ENCODE assay signal across 10 mouse cellular contexts in the genomic region with DNA sequence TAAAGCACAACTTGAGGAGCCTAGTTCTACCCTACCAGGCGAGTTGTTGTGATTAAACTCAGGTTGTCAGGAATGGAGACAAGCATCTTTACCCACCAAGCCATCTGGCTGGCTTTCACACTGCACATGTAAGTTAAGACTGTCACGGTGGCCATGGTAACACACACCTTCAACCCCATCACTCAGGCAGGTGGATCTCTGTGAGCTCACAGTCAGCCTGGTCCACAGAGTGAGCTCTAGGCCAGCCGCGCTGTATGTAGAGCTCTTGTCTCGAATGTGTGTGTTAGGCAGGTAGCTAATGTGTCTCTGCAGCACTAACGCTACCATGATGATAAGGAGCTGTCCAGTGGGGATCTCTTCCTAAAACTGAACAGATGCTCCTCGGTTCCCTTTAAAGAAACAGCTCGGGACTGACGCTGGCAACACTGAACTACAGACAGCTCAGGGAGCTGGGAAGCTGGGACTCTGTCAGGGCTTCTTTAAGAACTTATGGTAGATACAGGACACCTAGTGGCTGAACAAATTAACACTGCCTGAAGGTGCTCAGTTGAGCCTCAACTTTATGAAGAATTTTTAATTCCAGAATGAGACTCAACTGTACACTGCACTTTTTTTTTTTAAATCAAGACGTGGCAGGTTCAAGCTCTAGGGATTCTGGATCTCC.
DNase-seq lines count a peak whose midpoint lies in the region; ATAC-seq lines count a peak whose summit lies in the region.
"Had no signal": no experiment of that assay in that cellular context is flagged by ENCODE, and none has a peak within 500 bp of the region (broad histone marks: within the 10 kb centered on the region; RNA-seq: fewer than 3 reads in every experiment).

No protein-coding gene starts in this region.

- no peak; the same call in 1 of the 2 replicates for ATAC-seq in neural tube, embryonic 11.5 days (ENCODE audit: insufficient read depth, low FRiP score, low TSS enrichment)
- no peak for ATAC-seq in neural tube, embryonic 15.5 days (ENCODE audit: low FRiP score)
- peak; percentile 75 for ATAC-seq in forebrain, embryonic 14.5 days

- H3K36me3 ChIP-seq in neural tube, embryonic 11.5 days (ENCODE audit: control insufficient read depth, insufficient read depth, low read length): no peaks in the 10 kb centered on the region
- H3K36me3 ChIP-seq in neural tube, embryonic 15.5 days: no peaks in the 10 kb centered on the region
- no peaks in the 10 kb centered on the region for H3K36me3 ChIP-seq in forebrain, embryonic 14.5 days (ENCODE audit: control insufficient read depth, insufficient read depth, low read length)
- H3K36me3 ChIP-seq in midbrain, embryonic 10.5 days: no peaks in the 10 kb centered on the region
- H3K36me3 ChIP-seq: embryonic facial prominence, embryonic 13.5 days; liver, embryonic 13.5 days had no signal

- DNase-seq in neural tube, embryonic 11.5 days (ENCODE audit: low spot score): peak; percentile 22
- peak; percentile 22 for DNase-seq in cerebellum, adult 11-12 months
- DNase-seq in forebrain, embryonic 14.5 days (ENCODE audit: low spot score): peak; percentile 84
- peak; percentile 24 to 47 for DNase-seq in kidney, postnatal 4 days
- DNase-seq in midbrain, embryonic 10.5 days (ENCODE audit: low spot score): peak; percentile 15
- no peak for DNase-seq in thymus, postnatal 4 days
- DNase-seq in urinary bladder, postnatal 36 days (ENCODE audit: low spot score in 2 of 2): no peak
- DNase-seq: liver, embryonic 13.5 days had no signal

- H3K27me3 ChIP-seq in neural tube, embryonic 11.5 days (ENCODE audit: control insufficient read depth, insufficient read depth, low read length): no peaks in the 10 kb centered on the region
- H3K27me3 ChIP-seq in neural tube, embryonic 15.5 days (replicated peaks): no peaks in the 10 kb centered on the region
- no peaks in the 10 kb centered on the region for H3K27me3 ChIP-seq in forebrain, embryonic 14.5 days (replicated peaks; ENCODE audit: control insufficient read depth, insufficient read depth, low read length)
- H3K27me3 ChIP-seq in midbrain, embryonic 10.5 days (ENCODE audit: low read depth, poor library complexity, severe bottlenecking): no peaks in the 10 kb centered on the region
- H3K27me3 ChIP-seq: embryonic facial prominence, embryonic 13.5 days; liver, embryonic 13.5 days had no signal

- no peaks in the 10 kb centered on the region for H3K9me3 ChIP-seq in neural tube, embryonic 11.5 days (ENCODE audit: control insufficient read depth, low read length)
- H3K9me3 ChIP-seq in neural tube, embryonic 15.5 days (replicated peaks): no peaks in the 10 kb centered on the region; the same call in 1 of the 2 replicates
- no peaks in the 10 kb centered on the region for H3K9me3 ChIP-seq in forebrain, embryonic 14.5 days (replicated peaks; ENCODE audit: control insufficient read depth, low read length)
- no peaks in the 10 kb centered on the region for H3K9me3 ChIP-seq in midbrain, embryonic 10.5 days (replicated peaks)
- H3K9me3 ChIP-seq: embryonic facial prominence, embryonic 13.5 days; liver, embryonic 13.5 days had no signal

- H3K4me3 ChIP-seq in neural tube, embryonic 11.5 days (ENCODE audit: low read depth, low read length): no peak overlapping the region
- H3K4me3 ChIP-seq in neural tube, embryonic 15.5 days (replicated peaks): no peak overlapping the region
- H3K4me3 ChIP-seq in forebrain, embryonic 14.5 days (ENCODE audit: low read depth, low read length): no peak overlapping the region
- H3K4me3 ChIP-seq in midbrain, embryonic 10.5 days: no peak overlapping the region
- H3K4me3 ChIP-seq: embryonic facial prominence, embryonic 13.5 days; liver, embryonic 13.5 days had no signal

- H3K27ac ChIP-seq in neural tube, embryonic 11.5 days (ENCODE audit: low read depth, low read length): no peak overlapping the region
- H3K27ac ChIP-seq in neural tube, embryonic 15.5 days (replicated peaks): no peak overlapping the region
- H3K27ac ChIP-seq in forebrain, embryonic 14.5 days (ENCODE audit: low read depth, low read length): no peak overlapping the region
- H3K27ac ChIP-seq in midbrain, embryonic 10.5 days (replicated peaks): no peak overlapping the region
- H3K27ac ChIP-seq: embryonic facial prominence, embryonic 13.5 days; liver, embryonic 13.5 days had no signal

- 68% methylated on average over 10 of the region's 10 CpGs for WGBS in neural tube, embryonic 11.5 days
- WGBS in neural tube, embryonic 15.5 days: 50% methylated on average over 10 of the region's 10 CpGs
- WGBS in forebrain, embryonic 14.5 days: 59% methylated on average over 10 of the region's 10 CpGs
- WGBS in midbrain, embryonic 10.5 days: 66% methylated on average over 10 of the region's 10 CpGs

- H3K9ac ChIP-seq in neural tube, embryonic 11.5 days (ENCODE audit: low read length): no peak overlapping the region
- no peak overlapping the region for H3K9ac ChIP-seq in neural tube, embryonic 15.5 days (replicated peaks)
- no peak overlapping the region for H3K9ac ChIP-seq in forebrain, embryonic 14.5 days (ENCODE audit: low read length)
- H3K9ac ChIP-seq: embryonic facial prominence, embryonic 13.5 days; liver, embryonic 13.5 days had no signal

- no peaks in the 10 kb centered on the region for H3K4me1 ChIP-seq in neural tube, embryonic 11.5 days (ENCODE audit: control insufficient read depth, insufficient read depth, low read length)
- no peaks in the 10 kb centered on the region for H3K4me1 ChIP-seq in neural tube, embryonic 15.5 days
- no peaks in the 10 kb centered on the region for H3K4me1 ChIP-seq in forebrain, embryonic 14.5 days (ENCODE audit: control insufficient read depth, insufficient read depth, low read length)
- 0 out of 2 replicates have a peak, but pooled peaks cover 6% of the 10 kb centered on the region for H3K4me1 ChIP-seq in midbrain, embryonic 10.5 days

- no peak overlapping the region for H3K4me2 ChIP-seq in neural tube, embryonic 11.5 days (ENCODE audit: low read depth)
- no peak overlapping the region for H3K4me2 ChIP-seq in neural tube, embryonic 15.5 days
- no peak overlapping the region for H3K4me2 ChIP-seq in forebrain, embryonic 14.5 days (ENCODE audit: low read length)
- H3K4me2 ChIP-seq: embryonic facial prominence, embryonic 13.5 days; liver, embryonic 13.5 days had no signal

Comparison
In these comparisons a context has a peak if more than half of its experiments do, and no peak if none do; other contexts are left out.
1. DNase-seq: peak in neural tube, embryonic 11.5 days (single experiment), cerebellum, adult 11-12 months (single experiment), forebrain, embryonic 14.5 days (single experiment), kidney, postnatal 4 days (2 of 2) and midbrain, embryonic 10.5 days (single experiment); none in thymus, postnatal 4 days (single experiment) and urinary bladder, postnatal 36 days (0 of 2).